Mouse (Mus musculus) G1E (cell line): ENCODE measurements around the gene Daam1.

Source experiments
- CTCF ChIP-seq: IDR thresholded peaks from 2 replicates; pipeline ENCODE4 v1.5.1; 2012; ENCODE audit warnings: low read depth, low read length, inconsistent platforms, mixed read lengths
- GATA1 ChIP-seq: IDR thresholded peaks from 2 replicates; pipeline ENCODE4 v1.6.1; 2012; ENCODE audit warnings: borderline replicate concordance, low read length, inconsistent platforms, mixed read lengths
- GATA2 ChIP-seq: IDR thresholded peaks from 2 replicates; pipeline ENCODE4 v1.6.1; 2012; ENCODE audit warnings: low read depth, low read length, inconsistent platforms, borderline replicate concordance
- POLR2AphosphoS5 ChIP-seq: IDR thresholded peaks from 2 replicates; pipeline ENCODE4 v1.6.1; 2012; ENCODE audit warnings: low read depth, low read length, inconsistent platforms; ENCODE audit not compliant: insufficient replicate concordance

GRCm38 (mm10) chr12:71832225-71832624 lies 1.3 kb downstream of the Daam1 start:
- TF ChIP-seq CTCF = no peak
- no peak for TF ChIP-seq GATA1
- TF ChIP-seq GATA2 = no peak
- TF ChIP-seq POLR2AphosphoS5 = no peak
